Mouse (Mus musculus) testis, adult 2 months (tissue): ENCODE results near the gene Trpv2.

Experiments used
- CTCF ChIP-seq: fragments of 200-500 bp; IDR thresholded peaks from 2 replicates; pipeline ENCODE4 v1.5.1; 2012; ENCODE audit warnings: low read depth, mild to moderate bottlenecking, inconsistent platforms, low read length, moderate library complexity; ENCODE audit not compliant: control insufficient read depth, insufficient read depth, insufficient replicate concordance
- POLR2A ChIP-seq: fragments of 200-500 bp; IDR thresholded peaks from 2 replicates; pipeline ENCODE4 v1.6.1; 2012; ENCODE audit warnings: low read depth, mild to moderate bottlenecking, inconsistent platforms, low read length, moderate library complexity; ENCODE audit not compliant: control insufficient read depth

GRCm38 (mm10) chr11:62589391-62589790, 15.1 kb downstream of the Trpv2 start:
- no peak for TF ChIP-seq POLR2A
- TF ChIP-seq CTCF: no peak
